Mouse (Mus musculus) kidney, embryonic 16.5 days (tissue): ENCODE results near the gene Gm14743. TPM values are rescaled to one million over a fixed set of nuclear protein-coding genes. Genes with fewer than 3 reads are reported as not detected.
"Not testable (repeated sequence)": the region's sequence is repeated elsewhere in the genome, so short reads cannot be mapped to it uniquely, and the experiment has no call there.

Source experiments
- ATAC-seq: fragments of 200-750 bp; cut with Nextera tagmentation; 2 replicates; pipeline ENCODE4 v1.8.0; 2017; ENCODE audit warnings: moderate TSS enrichment; ENCODE audit not compliant: low FRiP score, low TSS enrichment
- H3K27ac ChIP-seq: fragments of 300-500 bp; sonication (generic); 2 replicates; pipeline ENCODE4 v1.5.1; 2014; ENCODE audit warnings: low read length
- H3K27me3 ChIP-seq: fragments of 300-500 bp; sonication (generic); 2 replicates; pipeline ENCODE4 v1.6.1; 2014; ENCODE audit warnings: low read length, control low read depth, mixed read lengths; ENCODE audit not compliant: insufficient read depth
- H3K36me3 ChIP-seq: fragments of 300-500 bp; sonication (generic); 2 replicates; pipeline ENCODE4 v1.6.1; 2014; ENCODE audit warnings: low read length, control low read depth, mixed read lengths; ENCODE audit not compliant: insufficient read depth
- H3K4me1 ChIP-seq: fragments of 300-500 bp; sonication (generic); 2 replicates; pipeline ENCODE4 v1.6.1; 2014; ENCODE audit warnings: low read length, control low read depth, mixed read lengths; ENCODE audit not compliant: insufficient read depth
- H3K4me2 ChIP-seq: fragments of 300-500 bp; sonication (generic); replicated peaks from 2 replicates; pipeline ENCODE4 v1.6.1; 2014; ENCODE audit warnings: low read depth, low read length
- H3K4me3 ChIP-seq: fragments of 300-500 bp; sonication (generic); 2 replicates; pipeline ENCODE4 v1.5.1; 2014; ENCODE audit warnings: mild to moderate bottlenecking, low read length
- H3K9ac ChIP-seq: fragments of 300-500 bp; sonication (generic); replicated peaks from 2 replicates; pipeline ENCODE4 v1.6.1; 2014; ENCODE audit warnings: low read length
- H3K9me3 ChIP-seq: fragments of 300-500 bp; sonication (generic); 2 replicates; pipeline ENCODE4 v1.6.1; 2016; ENCODE audit warnings: low read length, control low read depth
- WGBS: fragments of 180-500 bp; shearing (Covaris S2); extraction: QIAGEN DNeasy Blood & Tissue Kit; methylation state at CpG from one replicate; pipeline ENCODE4 v1.1.7; 2014; 5-methylcytosine and 5-hydroxymethylcytosine counted together
- polyA plus RNA-seq: library from polyadenylated mRNA; unstranded; fragments of >200 nt; fragmentation: Nextera tagmentation; extraction: Ambion mirVana; gene quantifications from 2 replicates; pipeline ENCODE4 v1.2.1, GENCODE M21; 2015

Gm14743 gene
- polyA plus RNA-seq, result not detected in 2 replicates

DNA sequence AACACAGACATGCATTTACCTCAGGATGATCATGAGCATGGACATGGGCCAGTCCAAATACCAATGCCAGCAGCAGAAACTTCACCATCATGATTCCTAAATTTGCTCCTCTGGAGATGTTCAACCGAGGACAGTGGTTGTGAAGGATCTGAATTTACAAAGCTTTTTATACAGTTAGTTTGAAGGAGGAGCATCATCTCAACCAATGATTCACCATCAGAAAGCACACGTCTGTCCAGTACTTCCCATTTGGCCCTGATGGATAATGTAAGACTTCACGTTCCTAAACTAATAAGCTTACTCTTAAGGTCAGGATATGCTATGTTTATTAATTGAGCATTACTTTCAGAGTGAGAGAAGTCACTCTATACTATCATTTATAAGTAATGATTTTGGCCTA, at the start of gene Gm14743:
TSS of gene Gm14743 (minus strand) at position 101 of the 400 bp plus-strand sequence.
- not testable (repeated sequence) for H3K4me2 ChIP-seq, H3K36me3 ChIP-seq, H3K9me3 ChIP-seq, H3K27me3 ChIP-seq, H3K4me1 ChIP-seq, H3K27ac ChIP-seq, H3K9ac ChIP-seq, H3K4me3 ChIP-seq, ATAC-seq
- WGBS, result no CpG with 5 or more reads among the region's 3 CpGs

- Histone ChIP-seq H3K27me3 (no peaks in the 10 kb centered on the region), H3K4me1 (no peaks in the 10 kb centered on the region), H3K9me3 (no peaks in the 10 kb centered on the region), H3K4me3 (no peak overlapping the region), H3K9ac (no peak overlapping the region), H3K27ac (no peak overlapping the region), H3K4me2 (no peak overlapping the region), H3K36me3 (no peaks in the 10 kb centered on the region)
- no peak for ATAC-seq
- WGBS, result 93% methylated on average over 5 of the region's 5 CpGs
Observed at GRCm38 (mm10) chrX:78202829-78203228, 42.9 kb downstream of the Gm14743 start.

DNA sequence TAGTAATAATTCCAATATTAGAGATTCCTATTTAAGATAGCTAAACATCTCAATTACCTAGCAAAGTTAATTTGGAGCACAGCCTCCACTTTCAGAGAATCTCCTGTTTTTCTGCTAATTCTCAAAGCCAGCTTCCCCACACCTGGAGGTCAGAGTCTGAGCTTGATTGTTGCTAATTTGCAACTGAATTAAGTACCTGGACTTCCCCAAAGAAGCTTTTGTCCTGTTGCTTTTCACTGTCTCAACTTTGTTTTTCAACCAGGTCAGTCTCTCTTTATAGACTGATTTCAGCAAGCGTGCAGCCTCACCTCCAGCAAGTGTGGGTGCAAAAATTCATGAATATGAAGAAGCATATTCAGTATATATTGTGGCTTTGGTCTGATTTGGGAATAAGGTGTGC, 43.5 kb downstream of the Gm14743 start:
- H3K4me3 ChIP-seq, ATAC-seq, H3K4me1 ChIP-seq, H3K9me3 ChIP-seq, H3K4me2 ChIP-seq, H3K27me3 ChIP-seq, H3K27ac ChIP-seq, H3K9ac ChIP-seq, H3K36me3 ChIP-seq: not testable (repeated sequence)
- WGBS, result 73% methylated on average over 1 of the region's 1 CpGs

Other genes with a start within 250 kb of the Gm14743 start
- gene Obp1a, start 154.5 kb downstream of the Gm14743 start, polyA plus RNA-seq, result not detected in 2 replicates
- gene Gm5938, start 120.5 kb downstream of the Gm14743 start, polyA plus RNA-seq, result not detected in 2 replicates
- gene Obp1b, start 59.1 kb downstream of the Gm14743 start, polyA plus RNA-seq, result not detected in 2 replicates
- gene 4930480E11Rik, start 123.7 kb upstream of the Gm14743 start, polyA plus RNA-seq, result not detected in 2 replicates